ENCODE assay signal across 8 mouse cellular contexts in the genomic region with DNA sequence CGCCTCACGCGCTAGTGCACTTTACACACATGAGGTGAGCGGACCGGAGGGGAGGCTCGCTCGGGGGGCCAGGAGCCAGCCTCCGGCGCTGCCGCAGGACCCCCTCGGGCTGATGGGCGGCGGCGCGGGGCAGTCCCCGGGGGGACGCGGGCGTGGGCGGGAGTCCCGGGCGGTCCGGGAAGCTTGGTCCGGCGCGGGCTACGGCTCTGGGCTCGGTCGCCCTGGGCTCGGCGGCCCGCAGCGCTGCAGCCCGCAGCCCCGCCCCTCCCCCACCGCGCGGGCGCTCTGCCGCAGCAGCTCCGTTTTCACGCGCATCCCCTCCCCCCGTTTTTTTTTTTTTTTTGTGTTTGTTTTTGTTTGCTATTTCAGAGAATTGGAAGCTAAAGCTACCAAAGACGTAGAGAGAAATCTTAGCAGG. TPM values are rescaled to one million over a fixed set of nuclear protein-coding genes. Genes with fewer than 3 reads are reported as not detected.
DNase-seq lines count a peak whose midpoint lies in the region; ATAC-seq and TF ChIP-seq lines count a peak whose summit lies in the region.

No protein-coding gene starts in this region.

- no peaks in the 10 kb centered on the region for H3K27me3 ChIP-seq in heart, embryonic 14.5 days (ENCODE audit: control insufficient read depth, insufficient read depth, low read length)
- H3K27me3 ChIP-seq in embryonic facial prominence, embryonic 15.5 days = no peaks in the 10 kb centered on the region
- H3K27me3 ChIP-seq in limb, embryonic 10.5 days (ENCODE audit: low read depth, poor library complexity, severe bottlenecking) = no peaks in the 10 kb centered on the region
- H3K27me3 ChIP-seq in neural tube, embryonic 14.5 days (ENCODE audit: control insufficient read depth, insufficient read depth, low read length) = no peaks in the 10 kb centered on the region

- H3K9ac ChIP-seq in heart, embryonic 14.5 days (ENCODE audit: low read length) = peak overlapping the region; percentile 100
- peak overlapping the region; percentile 99 for H3K9ac ChIP-seq in ES-E14 (ENCODE audit: insufficient read depth, low read depth, low read length, poor library complexity, severe bottlenecking)
- peak overlapping the region; percentile 96 for H3K9ac ChIP-seq in embryonic facial prominence, embryonic 15.5 days
- peak overlapping the region; percentile 98 for H3K9ac ChIP-seq in neural tube, embryonic 14.5 days (replicated peaks; ENCODE audit: low read depth, low read length)

- H3K4me1 ChIP-seq in heart, embryonic 14.5 days (ENCODE audit: control insufficient read depth in 2 of 2, insufficient read depth in 2 of 2, low read length in 2 of 2) = peaks cover 0 to 42% of the 10 kb centered on the region in 2 experiments; a peak in 3 of 4 replicates
- peaks cover under 1 to 6% of the 10 kb centered on the region in 2 experiments; a peak in 1 of 4 replicates for H3K4me1 ChIP-seq in ES-E14 (ENCODE audit: control insufficient read depth in 2 of 2, insufficient read depth in 2 of 2, low read length in 2 of 2, poor library complexity in 1 of 2)
- H3K4me1 ChIP-seq in embryonic facial prominence, embryonic 15.5 days = peaks cover 3% of the 10 kb centered on the region; the same call in 1 of the 2 replicates
- peaks cover 9% of the 10 kb centered on the region; the same call in 1 of the 2 replicates for H3K4me1 ChIP-seq in limb, embryonic 10.5 days
- peaks cover 12% of the 10 kb centered on the region; the same call in 1 of the 2 replicates for H3K4me1 ChIP-seq in neural tube, embryonic 14.5 days (ENCODE audit: control insufficient read depth, insufficient read depth, low read length)

- in situ Hi-C loops in ES-E14 (cut with MboI; ENCODE audit: low sequenced_read_pairs in 2 of 2, unreplicated experiment in 2 of 2) = no loop called here

- peak overlapping the region; percentile 93 to 100 for H3K27ac ChIP-seq in heart, embryonic 14.5 days (replicated peaks in 1 of 2; ENCODE audit: control insufficient read depth in 1 of 2, insufficient read depth in 1 of 2, low read depth in 2 of 2, low read length in 2 of 2)
- peak overlapping the region; percentile 95 for H3K27ac ChIP-seq in ES-E14 (ENCODE audit: insufficient read depth, low read depth, low read length, poor library complexity, severe bottlenecking)
- H3K27ac ChIP-seq in embryonic facial prominence, embryonic 15.5 days (replicated peaks) = peak overlapping the region; percentile 98
- peak overlapping the region; percentile 100 for H3K27ac ChIP-seq in limb, embryonic 10.5 days
- peak overlapping the region; percentile 97 for H3K27ac ChIP-seq in neural tube, embryonic 14.5 days (ENCODE audit: low read depth, low read length)

- no peak for DNase-seq in heart, postnatal 10 days
- no peak for DNase-seq in ES-E14 (ENCODE audit: low read depth, low spot score)
- DNase-seq in limb, embryonic 10.5 days (ENCODE audit: low spot score) = no peak
- DNase-seq in frontal cortex, postnatal 25 days (ENCODE audit: low spot score in 2 of 2) = no peak
- DNase-seq in natural killer cell, adult 2 months (ENCODE audit: low spot score in 2 of 2) = no peak

- no peaks in the 10 kb centered on the region for H3K9me3 ChIP-seq in heart, embryonic 14.5 days (ENCODE audit: control insufficient read depth, low read length)
- H3K9me3 ChIP-seq in ES-E14 (ENCODE audit: control insufficient read depth, insufficient read depth, low read depth, low read length) = no peaks in the 10 kb centered on the region
- no peaks in the 10 kb centered on the region for H3K9me3 ChIP-seq in embryonic facial prominence, embryonic 15.5 days (replicated peaks)
- H3K9me3 ChIP-seq in limb, embryonic 10.5 days (replicated peaks) = no peaks in the 10 kb centered on the region
- no peaks in the 10 kb centered on the region for H3K9me3 ChIP-seq in neural tube, embryonic 14.5 days (ENCODE audit: control insufficient read depth, low read length)

- H3K36me3 ChIP-seq in heart, embryonic 14.5 days (ENCODE audit: control insufficient read depth, insufficient read depth, low read length) = peaks cover 23% of the 10 kb centered on the region
- H3K36me3 ChIP-seq in ES-E14 (ENCODE audit: control insufficient read depth, insufficient read depth, low read length, poor library complexity, severe bottlenecking) = peaks cover 2% of the 10 kb centered on the region
- 0 out of 2 replicates have a peak, but pooled peaks cover 3% of the 10 kb centered on the region for H3K36me3 ChIP-seq in embryonic facial prominence, embryonic 15.5 days
- H3K36me3 ChIP-seq in limb, embryonic 10.5 days = peaks cover 32% of the 10 kb centered on the region
- H3K36me3 ChIP-seq in neural tube, embryonic 14.5 days (ENCODE audit: control insufficient read depth, insufficient read depth, low read length) = no peaks in the 10 kb centered on the region

- ATAC-seq in heart, embryonic 14.5 days (ENCODE audit: insufficient number of reproducible peaks, insufficient read depth, low FRiP score, low read depth) = peak; percentile 55
- peak; percentile 71 for ATAC-seq in embryonic facial prominence, embryonic 15.5 days (ENCODE audit: insufficient number of reproducible peaks, low FRiP score, low TSS enrichment, low read depth)
- peak; percentile 82 for ATAC-seq in neural tube, embryonic 14.5 days (ENCODE audit: low read depth)

- H3K4me2 ChIP-seq in heart, embryonic 14.5 days (ENCODE audit: low read length) = peak overlapping the region; percentile 76
- H3K4me2 ChIP-seq in embryonic facial prominence, embryonic 15.5 days (replicated peaks) = peak overlapping the region; percentile 55
- peak overlapping the region; percentile 50 for H3K4me2 ChIP-seq in neural tube, embryonic 14.5 days (ENCODE audit: low read depth, low read length)

- peak overlapping the region; percentile 98 to 100 for H3K4me3 ChIP-seq in heart, embryonic 14.5 days (ENCODE audit: control insufficient read depth in 1 of 2, insufficient read depth in 1 of 2, low read depth in 1 of 2, low read length in 2 of 2)
- peak overlapping the region; percentile 98 to 99 for H3K4me3 ChIP-seq in ES-E14 (ENCODE audit: insufficient read depth in 1 of 2, low read depth in 1 of 2, low read length in 2 of 2, poor library complexity in 1 of 2, severe bottlenecking in 1 of 2)
- H3K4me3 ChIP-seq in embryonic facial prominence, embryonic 15.5 days (replicated peaks) = peak overlapping the region; percentile 99
- peak overlapping the region; percentile 98 for H3K4me3 ChIP-seq in limb, embryonic 10.5 days
- H3K4me3 ChIP-seq in neural tube, embryonic 14.5 days (ENCODE audit: low read depth, low read length) = peak overlapping the region; percentile 99

- intact Hi-C loops in heart, postnatal 10 days (cut with DNase I) = no loop called here

- under 1% methylated on average over 44 of the region's 45 CpGs for WGBS in heart, embryonic 14.5 days
- under 1% methylated on average over 35 of the region's 45 CpGs for WGBS in embryonic facial prominence, embryonic 15.5 days
- WGBS in limb, embryonic 10.5 days = under 1% methylated on average over 31 of the region's 45 CpGs
- WGBS in neural tube, embryonic 14.5 days = under 1% methylated on average over 25 of the region's 45 CpGs

TF ChIP-seq in ES-E14, 5 proteins besides CTCF, POLR2A, EP300 and RAD21:
- no peak for TF ChIP-seq CHD2 (IDR thresholded peaks at IDR 0.05; ENCODE audit: low read depth, low read length)
- TF ChIP-seq ZNF384 (IDR thresholded peaks at IDR 0.05; ENCODE audit: low read depth, low read length) = peak; percentile 78

RNA-seq across cellular contexts. Expression of gene Tnrc6a, which starts 0.6 kb away (rescaled TPM):
- 34.1 and 36.0 TPM in 2 replicates for polyA plus RNA-seq in heart, embryonic 14.5 days (2014; fragmentation: Nextera tagmentation; extraction: Ambion mirVana)
- 10 to 100 TPM; 38.5 to 47.3 TPM for total RNA-seq in heart, postnatal 10 days (2021)
- 42.9 and 46.6 TPM in 2 replicates for total RNA-seq in ES-E14 (2012; rRNA removed)
- polyA plus RNA-seq in embryonic facial prominence, embryonic 15.5 days (2015; fragmentation: Nextera tagmentation; extraction: Ambion mirVana) = 46.3 and 47.7 TPM in 2 replicates
- 59.1 and 75.9 TPM in 2 replicates for polyA plus RNA-seq in limb, embryonic 10.5 days (2016; fragmentation: Nextera tagmentation; extraction: Ambion mirVana)
- polyA plus RNA-seq in neural tube, embryonic 14.5 days (2014; fragmentation: Nextera tagmentation; extraction: Ambion mirVana) = 47.5 and 62.8 TPM in 2 replicates
